Mouse (Mus musculus) stomach, embryonic 16.5 days (tissue): ENCODE measurements around the gene Krt23. TPM values are rescaled to one million over a fixed set of nuclear protein-coding genes. Genes with fewer than 3 reads are reported as not detected.

Source experiments
- ATAC-seq: fragments of 200-750 bp; cut with Nextera tagmentation; 2 replicates; pipeline ENCODE4 v1.8.0; 2017; ENCODE audit warnings: moderate number of reproducible peaks, moderate TSS enrichment; ENCODE audit not compliant: insufficient read depth, low FRiP score
- H3K27ac ChIP-seq: fragments of 300-500 bp; sonication (generic); 2 replicates; pipeline ENCODE4 v1.5.1; 2014; ENCODE audit warnings: low read length
- H3K27me3 ChIP-seq: fragments of 300-500 bp; sonication (generic); 2 replicates; pipeline ENCODE4 v1.6.1; 2014; ENCODE audit warnings: low read length, control low read depth, mixed read lengths; ENCODE audit not compliant: control insufficient read depth, insufficient read depth
- H3K36me3 ChIP-seq: fragments of 300-500 bp; sonication (generic); 2 replicates; pipeline ENCODE4 v1.6.1; 2014; ENCODE audit warnings: low read length; ENCODE audit not compliant: control insufficient read depth, insufficient read depth
- H3K4me1 ChIP-seq: fragments of 300-500 bp; sonication (generic); 2 replicates; pipeline ENCODE4 v1.6.1; 2014; ENCODE audit warnings: low read length, control low read depth, mixed read lengths; ENCODE audit not compliant: control insufficient read depth, insufficient read depth
- H3K4me2 ChIP-seq: fragments of 300-500 bp; sonication (generic); 2 replicates; pipeline ENCODE4 v1.6.1; 2014; ENCODE audit warnings: low read depth, low read length, mixed read lengths
- H3K4me3 ChIP-seq: fragments of 300-500 bp; sonication (generic); replicated peaks from 2 replicates; pipeline ENCODE4 v1.5.1; 2014; ENCODE audit warnings: mild to moderate bottlenecking, low read length
- H3K9ac ChIP-seq: fragments of 300-500 bp; sonication (generic); 2 replicates; pipeline ENCODE4 v1.6.1; 2014; ENCODE audit warnings: low read length
- H3K9me3 ChIP-seq: fragments of 300-500 bp; sonication (generic); replicated peaks from 2 replicates; pipeline ENCODE4 v1.6.1; 2016; ENCODE audit warnings: low read length, control low read depth; ENCODE audit not compliant: control insufficient read depth
- WGBS: fragments of 180-500 bp; shearing (Covaris S2); extraction: QIAGEN DNeasy Blood & Tissue Kit; methylation state at CpG from one replicate; pipeline ENCODE4 v1.1.7; 2014; 5-methylcytosine and 5-hydroxymethylcytosine counted together
- polyA plus RNA-seq: library from polyadenylated mRNA; unstranded; fragments of >200 nt; fragmentation: Nextera tagmentation; extraction: Ambion mirVana; gene quantifications from 2 replicates; pipeline ENCODE4 v1.2.1, GENCODE M21; 2015

Krt23 gene
- polyA plus RNA-seq, 1 experiment from 2014 or later, result 92.1 TPM

DNA sequence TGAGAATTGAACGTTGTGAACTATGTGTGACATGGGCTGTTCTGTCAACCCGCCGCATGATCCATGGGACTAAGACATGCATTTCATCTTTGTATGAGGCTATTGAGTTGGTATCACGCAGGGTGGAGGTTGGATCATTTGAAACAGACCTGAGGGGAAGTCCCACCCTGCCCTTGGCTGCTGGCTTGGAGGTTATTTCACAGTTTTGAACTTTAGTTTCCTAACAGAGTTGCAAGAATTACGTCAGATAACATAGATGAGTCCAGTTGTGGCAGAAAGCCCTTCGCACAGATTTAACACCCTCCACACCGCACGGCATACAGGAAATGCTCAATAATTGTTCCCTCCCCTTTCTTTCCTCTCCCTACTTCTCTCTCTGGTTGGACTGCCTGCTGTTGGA, 1.9 kb downstream of the Krt23 start:
- H3K4me2 ChIP-seq, result peak overlapping the region; percentile 50
- no peaks in the 10 kb centered on the region for H3K36me3 ChIP-seq
- H3K4me1 ChIP-seq, result peaks cover 8% of the 10 kb centered on the region; the same call in 1 of the 2 replicates
- WGBS, result 68% methylated on average over 8 of the region's 8 CpGs
- peak overlapping the region; percentile 96 for H3K27ac ChIP-seq
- peak overlapping the region; percentile 38 for H3K4me3 ChIP-seq
- ATAC-seq, result no peak
- 0 out of 2 replicates have a peak overlapping the region, but pooled peaks have one; percentile 16 for H3K9ac ChIP-seq
- H3K9me3 ChIP-seq, result no peaks in the 10 kb centered on the region
- H3K27me3 ChIP-seq, result no peaks in the 10 kb centered on the region

DNA sequence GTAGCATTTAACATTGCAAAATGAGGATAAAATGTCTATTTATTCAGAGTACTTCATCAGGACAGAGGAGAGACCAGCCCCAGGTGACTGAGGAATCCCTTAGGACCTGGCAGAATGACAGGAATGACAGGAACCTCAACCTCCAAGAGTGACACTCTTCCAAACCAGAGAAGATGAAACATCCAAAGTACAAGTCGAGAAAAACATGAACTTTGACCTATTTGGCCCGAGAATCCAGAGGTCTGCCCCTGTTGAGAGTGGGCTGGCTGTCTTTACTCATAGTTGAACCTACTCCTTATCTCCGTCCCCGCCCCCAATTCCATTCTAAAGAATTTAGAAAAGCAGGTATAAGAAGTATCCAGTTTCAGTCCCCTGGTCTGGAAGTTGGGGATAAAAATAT, 2.3 kb downstream of the Krt23 start:
- Histone ChIP-seq H3K27me3 (no peaks in the 10 kb centered on the region), H3K9me3 (no peaks in the 10 kb centered on the region), H3K4me2 (peak overlapping the region; percentile 50), H3K4me1 (peaks cover 8% of the 10 kb centered on the region; the same call in 1 of the 2 replicates), H3K27ac (peak overlapping the region; percentile 96), H3K36me3 (no peaks in the 10 kb centered on the region), H3K9ac (0 out of 2 replicates have a peak overlapping the region, but pooled peaks have one; percentile 16), H3K4me3 (peak overlapping the region; percentile 38)
- ATAC-seq, result no peak
- WGBS, result 45% methylated on average over 4 of the region's 4 CpGs

DNA sequence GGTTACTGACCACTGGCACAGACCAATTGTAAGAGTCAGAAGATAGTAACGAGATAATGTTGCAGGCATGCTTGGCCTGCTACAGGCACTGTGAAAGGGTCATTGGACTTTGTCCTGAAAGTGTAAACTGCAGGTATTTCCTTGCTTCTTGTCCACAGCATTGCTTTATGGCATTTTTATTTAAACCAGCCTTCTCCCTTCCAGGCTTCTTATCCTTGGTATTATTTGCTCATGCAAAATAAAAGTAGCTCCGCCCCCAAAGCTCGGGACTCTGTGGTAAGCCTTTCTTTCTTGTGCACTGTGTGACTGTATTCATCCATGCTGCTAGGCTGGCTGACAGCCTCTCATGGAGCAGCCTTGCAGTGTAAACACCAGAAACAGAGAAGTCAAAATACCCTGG, 3.7 kb downstream of the Krt23 start:
- Histone ChIP-seq H3K9ac (no peak overlapping the region), H3K27me3 (no peaks in the 10 kb centered on the region), H3K9me3 (no peaks in the 10 kb centered on the region), H3K4me1 (peaks cover 8% of the 10 kb centered on the region; the same call in 1 of the 2 replicates), H3K4me3 (no peak overlapping the region), H3K36me3 (no peaks in the 10 kb centered on the region), H3K4me2 (peak overlapping the region; percentile 50), H3K27ac (peak overlapping the region; percentile 96)
- peak; percentile 79; the same call in 1 of the 2 replicates for ATAC-seq
- 41% methylated on average over 3 of the region's 3 CpGs for WGBS

DNA sequence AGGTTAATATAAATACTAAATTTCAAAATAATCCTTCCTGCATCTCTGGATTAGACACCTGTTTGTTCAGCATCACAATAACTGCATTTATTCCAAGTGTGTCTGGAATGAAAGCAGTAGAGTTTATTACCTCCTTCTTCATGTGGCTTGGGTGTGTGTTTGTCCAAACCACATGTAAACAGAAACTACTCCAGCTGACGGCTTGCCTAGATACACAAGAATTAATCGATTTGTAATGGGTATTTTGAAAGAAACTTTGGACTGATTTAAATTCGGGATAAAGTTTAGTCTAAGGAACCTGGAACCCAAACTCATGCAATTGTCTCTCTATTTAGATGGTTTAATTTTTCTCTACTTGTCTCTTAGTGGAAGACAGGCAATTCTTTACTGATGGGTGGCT, 18.0 kb downstream of the Krt23 start:
- Histone ChIP-seq H3K27me3 (no peaks in the 10 kb centered on the region), H3K4me3 (no peak overlapping the region), H3K36me3 (no peaks in the 10 kb centered on the region), H3K4me2 (no peak overlapping the region), H3K9me3 (no peaks in the 10 kb centered on the region), H3K9ac (no peak overlapping the region), H3K27ac (no peak overlapping the region), H3K4me1 (no peaks in the 10 kb centered on the region)
- no peak for ATAC-seq
- 60% methylated on average over 3 of the region's 3 CpGs for WGBS

DNA sequence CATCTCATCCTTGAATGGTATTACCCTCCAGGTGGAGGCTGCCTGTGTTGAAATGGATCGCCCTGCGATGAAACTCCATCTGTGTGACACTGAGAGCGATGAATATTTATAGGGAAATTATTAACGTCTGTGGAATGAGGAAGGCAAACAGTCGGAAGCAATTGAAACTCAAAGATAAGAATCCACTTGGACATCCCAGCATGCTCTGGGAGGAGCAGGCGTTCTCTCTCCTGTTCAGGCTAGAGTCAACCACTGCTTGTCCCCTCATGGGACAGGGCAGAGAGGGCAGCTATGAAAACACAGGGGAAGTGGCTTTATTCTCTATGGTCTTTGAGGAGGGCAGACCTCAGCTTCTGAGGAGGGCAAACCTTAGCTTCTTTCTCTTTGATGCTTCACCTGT, 19.5 kb downstream of the Krt23 start:
- no peak overlapping the region for H3K27ac ChIP-seq
- ATAC-seq, result peak; percentile 50; the same call in 1 of the 2 replicates

DNA sequence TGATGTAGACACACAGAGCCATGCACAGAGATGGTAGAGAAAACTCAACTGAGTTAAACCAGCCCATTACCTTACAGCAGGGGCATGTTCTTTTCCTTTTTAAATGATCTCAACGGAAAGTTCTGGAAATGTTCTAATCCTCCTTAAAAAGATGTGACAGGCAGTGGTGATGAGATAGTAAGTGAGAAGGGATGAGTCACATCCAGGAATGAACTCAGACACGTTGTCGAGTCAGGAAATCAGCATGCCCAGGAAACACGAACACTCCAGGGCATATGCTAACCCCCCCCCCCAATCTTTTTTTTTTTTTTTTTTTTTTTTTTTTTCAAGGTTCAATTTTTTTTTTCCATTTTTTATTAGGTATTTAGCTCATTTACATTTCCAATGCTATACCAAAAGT, 20.5 kb downstream of the Krt23 start:
- ATAC-seq, result no peak
- Histone ChIP-seq H3K4me3 (no peak overlapping the region), H3K27me3 (no peaks in the 10 kb centered on the region), H3K4me1 (peaks cover 8% of the 10 kb centered on the region), H3K27ac (no peak overlapping the region), H3K9me3 (no peaks in the 10 kb centered on the region), H3K9ac (no peak overlapping the region), H3K36me3 (no peaks in the 10 kb centered on the region), H3K4me2 (no peak overlapping the region)
- 72% methylated on average over 4 of the region's 4 CpGs for WGBS

More for the DNA sequence above, 19.5 kb downstream of the Krt23 start:
- H3K9me3 ChIP-seq, result no peaks in the 10 kb centered on the region
- H3K4me3 ChIP-seq, result no peak overlapping the region
- H3K4me2 ChIP-seq, result no peak overlapping the region
- H3K4me1 ChIP-seq, result peaks cover 5% of the 10 kb centered on the region; the same call in 1 of the 2 replicates
- H3K36me3 ChIP-seq, result no peaks in the 10 kb centered on the region
- WGBS, result 55% methylated on average over 6 of the region's 6 CpGs
- H3K27me3 ChIP-seq, result no peaks in the 10 kb centered on the region
- no peak overlapping the region for H3K9ac ChIP-seq

DNA sequence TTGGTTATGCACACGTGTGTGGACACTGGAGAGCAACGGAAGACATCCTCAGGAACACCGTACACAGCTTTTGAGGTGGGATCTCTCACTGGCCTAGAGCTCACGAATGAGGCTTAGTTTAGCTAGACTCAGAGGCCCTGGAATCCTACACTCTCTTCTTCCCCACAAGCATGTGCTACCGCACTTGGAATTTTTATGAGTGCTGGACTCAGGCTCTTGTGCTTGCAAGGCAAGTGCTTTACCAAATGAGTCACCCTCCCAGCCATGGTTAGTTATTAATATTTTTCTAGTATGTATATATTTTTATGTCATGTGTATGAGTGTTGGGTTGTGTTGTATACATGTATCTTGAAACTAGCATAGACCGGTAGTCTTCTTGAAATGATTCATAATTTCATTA, 21.0 kb downstream of the Krt23 start:
- no peak overlapping the region for H3K4me3 ChIP-seq
- WGBS, result 86% methylated on average over 6 of the region's 6 CpGs
- H3K4me1 ChIP-seq, result peaks cover 8% of the 10 kb centered on the region
- no peak overlapping the region for H3K4me2 ChIP-seq
- no peak overlapping the region for H3K27ac ChIP-seq
- H3K27me3 ChIP-seq, result no peaks in the 10 kb centered on the region
- no peak for ATAC-seq
- no peaks in the 10 kb centered on the region for H3K36me3 ChIP-seq
- no peak overlapping the region for H3K9ac ChIP-seq
- no peaks in the 10 kb centered on the region for H3K9me3 ChIP-seq

DNA sequence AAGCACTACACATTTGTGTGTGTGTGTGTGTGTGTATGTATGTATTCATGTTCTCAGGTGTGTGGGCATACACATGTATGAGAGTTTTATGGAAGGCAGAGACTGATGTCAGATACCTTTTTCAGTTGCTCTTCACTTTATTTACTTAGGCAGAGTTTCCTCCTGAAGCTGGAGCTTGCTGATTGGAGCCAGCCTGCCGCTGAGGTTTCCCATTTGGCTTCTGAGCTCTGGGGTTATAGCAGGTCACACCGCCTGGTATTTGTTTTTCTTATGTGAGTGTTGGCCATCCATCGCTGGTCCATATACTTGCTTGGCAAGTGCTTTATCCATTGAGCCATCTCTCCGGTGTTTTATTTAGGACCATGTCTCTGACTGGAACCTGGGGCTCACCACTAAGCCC, 23.7 kb downstream of the Krt23 start:
- Histone ChIP-seq H3K4me1 (peaks cover 15% of the 10 kb centered on the region), H3K9ac (no peak overlapping the region), H3K4me3 (no peak overlapping the region), H3K27ac (peak overlapping the region; percentile 76; the same call in 1 of the 2 replicates), H3K36me3 (no peaks in the 10 kb centered on the region), H3K9me3 (no peaks in the 10 kb centered on the region), H3K4me2 (no peak overlapping the region), H3K27me3 (no peaks in the 10 kb centered on the region)
- ATAC-seq, result no peak
- WGBS, result 32% methylated on average over 4 of the region's 4 CpGs

DNA sequence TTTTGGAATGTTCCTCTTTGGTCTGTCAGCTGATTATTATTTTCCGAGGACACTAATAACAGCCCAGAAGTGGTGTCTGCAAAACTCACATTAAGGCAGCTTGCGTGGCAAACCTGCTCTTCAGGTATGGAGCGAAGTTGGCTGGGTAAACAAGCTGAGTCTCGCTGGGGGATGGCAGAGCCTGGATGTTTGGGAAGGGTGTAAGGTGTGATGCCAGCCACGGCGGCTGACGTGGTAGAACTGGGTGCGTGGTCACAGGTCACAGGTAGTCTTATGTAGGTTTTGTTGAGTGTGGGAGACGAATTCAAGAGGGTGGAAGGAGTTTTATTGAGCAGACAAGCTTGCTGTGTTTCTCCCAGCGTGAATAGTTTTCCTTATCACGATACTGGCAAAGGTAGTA, 24.4 kb downstream of the Krt23 start:
- Histone ChIP-seq H3K36me3 (no peaks in the 10 kb centered on the region), H3K4me1 (peaks cover 15% of the 10 kb centered on the region), H3K4me2 (no peak overlapping the region), H3K4me3 (no peak overlapping the region), H3K27ac (peak overlapping the region; percentile 76), H3K9ac (no peak overlapping the region), H3K27me3 (no peaks in the 10 kb centered on the region), H3K9me3 (no peaks in the 10 kb centered on the region)
- ATAC-seq, result peak; percentile 69; the same call in 1 of the 2 replicates
- 59% methylated on average over 11 of the region's 11 CpGs for WGBS
